Mouse (Mus musculus): ENCODE measurements around the gene Gtf3c3.
A peak's percentile ranks its signal among the peaks of the same experiment; 100 is the strongest.

The Gtf3c3 gene

DNA sequence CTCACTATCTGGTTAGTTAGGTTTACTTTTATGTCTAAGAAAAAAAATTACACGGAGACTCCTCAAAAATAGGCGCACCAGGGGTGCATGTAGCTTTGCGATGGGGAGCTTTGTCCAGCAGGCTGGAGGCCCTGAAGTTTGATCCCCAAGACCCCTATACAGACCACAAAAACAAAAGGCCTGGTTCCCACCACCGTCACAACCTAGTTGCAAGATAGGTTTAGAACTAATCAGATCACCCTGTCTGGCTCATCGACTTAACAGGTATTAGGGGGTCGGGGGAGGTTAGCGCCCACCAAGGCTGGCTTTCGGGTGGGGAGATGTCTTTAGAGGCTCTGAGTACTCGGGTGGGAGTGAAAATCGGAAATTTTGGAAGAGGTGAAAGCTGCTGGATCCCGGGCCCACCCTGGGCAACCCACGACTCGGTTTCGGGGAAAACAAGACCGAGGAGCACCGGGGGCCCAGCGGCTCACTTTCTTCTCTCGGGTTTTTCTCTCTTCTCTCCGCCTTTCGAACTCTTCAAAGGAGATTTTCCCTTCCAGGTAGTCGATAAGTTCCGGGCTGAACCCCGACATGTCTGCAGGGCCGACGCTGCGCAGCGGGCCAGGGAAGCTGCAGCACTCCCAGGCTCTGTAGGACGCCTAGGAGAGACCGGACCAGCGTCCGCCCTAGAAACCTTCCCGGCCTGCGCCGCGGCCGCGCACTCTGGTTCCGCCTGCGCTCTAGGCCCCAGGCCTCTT lies at the start of gene Gtf3c3:
Gene Gtf3c3 (minus strand): TSS at position 632 of the 740 bp plus-strand sequence.
- peak; percentile 79 for DNase-seq

GRCm38 (mm10) chr1:54484744-54485420 lies 46.1 kb upstream of the Gtf3c3 start:
- DNase-seq, result no peak

- no peak for DNase-seq
Measured at GRCm38 (mm10) chr1:54480491-54480890, 41.7 kb upstream of the Gtf3c3 start.

DNA sequence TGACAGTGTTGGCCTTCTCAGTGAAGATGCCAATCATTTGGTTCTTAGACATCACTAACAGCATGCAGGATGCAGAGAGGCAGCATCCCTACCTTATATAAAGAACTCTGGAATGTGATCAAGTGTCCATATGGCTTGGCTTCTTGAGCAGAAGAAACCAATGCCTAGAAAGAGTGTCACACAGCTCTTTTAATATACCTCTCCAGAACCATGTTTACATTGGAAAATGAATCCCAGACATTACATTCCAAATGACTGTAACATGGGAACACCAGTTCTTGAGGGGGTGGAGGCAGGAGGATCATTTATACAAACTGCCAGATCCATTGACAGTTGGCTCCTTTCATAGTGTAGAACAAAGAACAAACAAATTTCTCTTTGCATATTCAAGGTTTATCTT lies 29.9 kb upstream of the Gtf3c3 start:
- DNase-seq, result peak; percentile 5

GRCm38 (mm10) chr1:54467366-54467765 lies 28.6 kb upstream of the Gtf3c3 start:
- DNase-seq, result no peak

DNA sequence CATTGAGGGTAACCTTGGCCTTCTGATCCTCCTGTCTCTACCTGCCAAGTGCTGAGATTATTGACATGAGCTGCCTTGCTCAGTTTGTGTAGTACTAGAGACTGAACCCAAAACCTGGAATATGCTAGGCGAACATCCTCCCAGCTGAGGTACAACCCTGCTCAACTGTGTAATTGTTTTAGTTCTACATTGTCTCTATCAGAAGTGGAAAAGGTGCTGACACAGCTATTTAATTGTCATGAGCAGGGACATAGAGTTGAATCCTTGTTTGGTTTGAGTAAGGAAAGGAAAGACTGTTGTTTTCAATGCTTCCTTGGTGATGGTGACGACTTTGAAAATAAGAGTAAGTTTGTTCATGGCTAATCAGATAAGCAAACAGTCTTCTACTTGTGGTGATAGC lies 13.3 kb upstream of the Gtf3c3 start:
- no peak for DNase-seq

- DNase-seq, result no peak
Measured at GRCm38 (mm10) chr1:54448833-54449232, 10.1 kb upstream of the Gtf3c3 start.

- DNase-seq, result no peak
Measured at GRCm38 (mm10) chr1:54443641-54444040, 4.9 kb upstream of the Gtf3c3 start.

DNA sequence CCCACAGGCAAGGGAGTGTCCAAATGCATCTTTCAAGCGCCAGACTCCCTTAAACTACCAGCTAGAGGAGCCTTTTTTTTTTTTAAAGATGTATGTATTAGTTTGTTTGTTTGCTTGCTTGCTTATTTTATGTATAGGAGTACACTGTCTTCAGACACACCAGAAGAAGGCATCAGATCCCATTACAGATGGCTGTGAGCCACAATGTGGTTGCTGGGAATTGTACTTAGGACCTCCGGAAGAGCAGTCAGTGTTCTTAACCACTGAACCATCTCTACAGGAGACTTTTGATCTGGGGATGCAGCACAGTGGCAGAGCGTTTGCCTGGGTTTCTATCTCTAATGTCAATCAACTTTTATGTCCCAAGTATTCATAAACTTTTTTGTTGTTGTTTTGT lies 307 bp upstream of the Gtf3c3 start:
- no peak for DNase-seq

GRCm38 (mm10) chr1:54422195-54422750 lies 16.5 kb downstream of the Gtf3c3 start:
- DNase-seq, result no peak

GRCm38 (mm10) chr1:54421670-54422069 lies 17.1 kb downstream of the Gtf3c3 start:
- DNase-seq, result no peak

GRCm38 (mm10) chr1:54402736-54403135 lies 36.0 kb downstream of the Gtf3c3 start:
- no peak for DNase-seq

DNA sequence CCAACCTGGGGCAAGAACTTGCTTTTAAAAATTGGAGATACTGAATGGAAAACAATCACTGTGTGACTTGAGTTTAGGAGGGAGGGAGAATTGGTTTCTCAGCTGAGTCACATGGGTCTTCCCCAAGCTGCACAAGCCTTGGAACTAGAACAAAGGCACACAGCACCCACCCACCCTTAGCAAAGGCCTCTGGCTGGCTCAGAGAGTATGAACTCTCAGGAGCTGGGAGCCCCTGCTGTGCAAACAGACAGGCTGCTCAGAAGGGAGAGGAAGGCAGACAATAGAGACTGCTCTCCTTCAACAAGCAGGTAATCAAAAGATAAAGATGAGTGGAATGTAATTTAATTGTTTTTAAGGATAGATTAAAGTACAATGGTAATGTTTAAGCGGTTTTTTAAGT lies 54.5 kb downstream of the Gtf3c3 start:
- DNase-seq, result no peak

- DNase-seq, result peak; percentile 59
Measured at GRCm38 (mm10) chr1:54380978-54381914, 57.5 kb downstream of the Gtf3c3 start.

- DNase-seq, result no peak
Measured at GRCm38 (mm10) chr1:54377506-54378051, 61.2 kb downstream of the Gtf3c3 start.

DNA sequence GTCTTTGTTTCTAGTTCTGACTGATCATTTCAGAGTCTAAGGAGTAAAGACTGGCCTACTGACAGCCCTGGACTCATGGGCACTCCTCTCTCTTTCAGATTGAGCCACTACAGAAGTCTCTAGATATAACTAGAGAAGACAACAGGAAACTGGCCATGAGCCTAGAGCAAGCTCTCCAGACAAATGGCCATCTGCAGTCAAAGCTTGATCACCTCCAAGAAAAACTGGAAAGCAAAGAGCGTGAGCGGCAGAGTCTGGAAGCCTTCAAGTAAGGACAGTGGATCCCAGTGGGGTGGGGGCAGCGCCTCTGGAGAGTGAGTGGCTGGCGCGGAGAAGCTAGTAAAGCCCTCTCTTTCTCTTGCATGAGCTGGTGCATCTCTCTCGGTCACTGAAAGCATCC lies 82.2 kb downstream of the Gtf3c3 start:
- no peak for DNase-seq

- no peak for DNase-seq
Measured at GRCm38 (mm10) chr1:54355485-54355884, 83.3 kb downstream of the Gtf3c3 start.

- DNase-seq, result no peak
Measured at GRCm38 (mm10) chr1:54354786-54355185, 84.0 kb downstream of the Gtf3c3 start.

Data from cerebellum, adult 8-10 months (tissue).